Mouse (Mus musculus) ES-Bruce4 (cell line): ENCODE results near the gene Ncbp3.

ENCODE experiments used
- CTCF ChIP-seq: IDR thresholded peaks from one replicate; pipeline ENCODE4 v1.8.1; 2011; ENCODE audit warnings: low read depth, low read length
- POLR2A ChIP-seq: IDR thresholded peaks from one replicate; pipeline ENCODE4 v1.8.1; 2011; ENCODE audit warnings: low read length; ENCODE audit not compliant: insufficient read depth

- TF ChIP-seq CTCF (no peak), POLR2A (no peak)
Measured at GRCm38 (mm10) chr11:73109941-73110340, 62.4 kb downstream of the Ncbp3 start.
